Mouse (Mus musculus) C2C12 (cell line): ENCODE results near the gene Ptgfrn. TPM values are rescaled to one million over a fixed set of nuclear protein-coding genes. Genes with fewer than 3 reads are reported as not detected.

ENCODE experiments used
- H3K27me3 ChIP-seq: one replicate; pipeline ENCODE4 v1.6.1; 2011; ENCODE audit not compliant: control insufficient read depth, insufficient read depth, insufficient read length
- H3K36me3 ChIP-seq: one replicate; pipeline ENCODE4 v1.6.1; 2011; ENCODE audit not compliant: control insufficient read depth, insufficient read depth
- H3K4me3 ChIP-seq: one replicate; pipeline ENCODE4 v1.5.1; 2011; ENCODE audit warnings: mild to moderate bottlenecking, control low read depth; ENCODE audit not compliant: poor library complexity, insufficient read depth, severe bottlenecking
- H3K79me2 ChIP-seq: one replicate; pipeline ENCODE4 v1.6.1; 2011; ENCODE audit not compliant: control insufficient read depth, insufficient read depth
- H3K79me3 ChIP-seq: one replicate; pipeline ENCODE4 v1.6.1; 2011; ENCODE audit warnings: low read depth, control low read depth
- H3ac ChIP-seq: one replicate; pipeline ENCODE3; 2011; ENCODE audit warnings: low read depth; ENCODE audit not compliant: control insufficient read depth, insufficient read length
- CEBPB ChIP-seq: IDR thresholded peaks from one replicate; pipeline ENCODE4 v1.6.1; 2011; ENCODE audit warnings: low read depth, mild to moderate bottlenecking, control low read depth, moderate library complexity
- CTCF ChIP-seq: IDR thresholded peaks from one replicate; pipeline ENCODE4 v1.5.1; 2011; ENCODE audit not compliant: control insufficient read depth, insufficient read depth, insufficient read length
- FOSL1 ChIP-seq: IDR thresholded peaks from one replicate; pipeline ENCODE4 v1.8.0; 2011; ENCODE audit warnings: mild to moderate bottlenecking, low read length; ENCODE audit not compliant: poor library complexity, insufficient read depth, severe bottlenecking
- MAX ChIP-seq: IDR thresholded peaks from one replicate; pipeline ENCODE4 v1.6.1; 2011; ENCODE audit warnings: mild to moderate bottlenecking, control low read depth
- MYOD1 ChIP-seq: IDR thresholded peaks from one replicate; pipeline ENCODE4 v1.6.1; 2011; ENCODE audit warnings: low read depth; ENCODE audit not compliant: control insufficient read depth, insufficient read length
- MYOG ChIP-seq: IDR thresholded peaks from one replicate; pipeline ENCODE4 v1.6.1; 2011; ENCODE audit not compliant: control insufficient read depth, insufficient read length; ENCODE audit errors: extremely low read depth
- USF1 ChIP-seq: IDR thresholded peaks from one replicate; pipeline ENCODE4 v1.6.1; 2011; ENCODE audit warnings: low read depth, mild to moderate bottlenecking, control low read depth, moderate library complexity
- polyA plus RNA-seq: library from polyadenylated mRNA; unstranded; fragments of >200 nt; fragmentation: generic; extraction: Trizol; gene quantifications from one replicate; pipeline ENCODE4 v1.2.1, GENCODE M21; 2012; ENCODE audit warnings: missing spikeins

The Ptgfrn gene
- polyA plus RNA-seq, 1 experiment = 42.8 TPM

GRCm38 (mm10) chr3:101037984-101038545 lies 72.0 kb downstream of the Ptgfrn start:
- Histone ChIP-seq H3K79me2 (no peaks in the 10 kb centered on the region), H3ac (no peak overlapping the region), H3K36me3 (peaks cover 4% of the 10 kb centered on the region), H3K27me3 (no peaks in the 10 kb centered on the region), H3K4me3 (no peak overlapping the region), H3K79me3 (no peaks in the 10 kb centered on the region)
- TF ChIP-seq FOSL1 = no peak

GRCm38 (mm10) chr3:101036001-101036400 lies 74.1 kb downstream of the Ptgfrn start:
- Histone ChIP-seq H3K79me2 (no peaks in the 10 kb centered on the region), H3K4me3 (no peak overlapping the region), H3K27me3 (no peaks in the 10 kb centered on the region), H3K79me3 (no peaks in the 10 kb centered on the region), H3ac (no peak overlapping the region), H3K36me3 (no peaks in the 10 kb centered on the region)
- TF ChIP-seq USF1 = no peak
- no peak for TF ChIP-seq MYOD1
- TF ChIP-seq FOSL1 = no peak
- no peak for TF ChIP-seq CTCF

GRCm38 (mm10) chr3:101034509-101034908 lies 75.6 kb downstream of the Ptgfrn start:
- no peaks in the 10 kb centered on the region for H3K36me3 ChIP-seq
- H3ac ChIP-seq = no peak overlapping the region
- no peaks in the 10 kb centered on the region for H3K79me3 ChIP-seq
- no peaks in the 10 kb centered on the region for H3K27me3 ChIP-seq
- H3K79me2 ChIP-seq = no peaks in the 10 kb centered on the region
- TF ChIP-seq MYOG (no peak), MYOD1 (no peak), FOSL1 (no peak), CTCF (no peak), USF1 (no peak), CEBPB (no peak), MAX (no peak)
- no peak overlapping the region for H3K4me3 ChIP-seq

GRCm38 (mm10) chr3:101033644-101034043 lies 76.4 kb downstream of the Ptgfrn start:
- H3K79me3 ChIP-seq = no peaks in the 10 kb centered on the region
- H3ac ChIP-seq = no peak overlapping the region
- H3K36me3 ChIP-seq = no peaks in the 10 kb centered on the region
- TF ChIP-seq FOSL1 = no peak
- TF ChIP-seq CEBPB = no peak
- no peak for TF ChIP-seq MYOG
- no peak for TF ChIP-seq MYOD1
- TF ChIP-seq USF1 = no peak
- no peak for TF ChIP-seq MAX
- TF ChIP-seq CTCF = no peak
- H3K27me3 ChIP-seq = no peaks in the 10 kb centered on the region
- no peak overlapping the region for H3K4me3 ChIP-seq
- H3K79me2 ChIP-seq = no peaks in the 10 kb centered on the region

- Histone ChIP-seq H3K36me3 (no peaks in the 10 kb centered on the region), H3ac (no peak overlapping the region), H3K4me3 (no peak overlapping the region), H3K79me3 (no peaks in the 10 kb centered on the region), H3K79me2 (no peaks in the 10 kb centered on the region), H3K27me3 (no peaks in the 10 kb centered on the region)
- no peak for TF ChIP-seq MYOD1
- TF ChIP-seq MAX = no peak
- no peak for TF ChIP-seq USF1
These were observed 78.5 kb downstream of the Ptgfrn start for GRCm38 (mm10) chr3:101031456-101032142.

GRCm38 (mm10) chr3:101030630-101031029 lies 79.4 kb downstream of the Ptgfrn start:
- Histone ChIP-seq H3K36me3 (no peaks in the 10 kb centered on the region), H3K4me3 (no peak overlapping the region), H3K79me3 (no peaks in the 10 kb centered on the region), H3ac (no peak overlapping the region), H3K79me2 (no peaks in the 10 kb centered on the region), H3K27me3 (no peaks in the 10 kb centered on the region)
- no peak for TF ChIP-seq MAX
- no peak for TF ChIP-seq CEBPB
- TF ChIP-seq USF1 = no peak
- TF ChIP-seq MYOG = no peak
- TF ChIP-seq FOSL1 = no peak
